Mouse (Mus musculus): ENCODE results near the gene Phrf1. TPM values are rescaled to one million over a fixed set of nuclear protein-coding genes. Genes with fewer than 3 reads are reported as not detected.

Gene Phrf1
- polyA plus RNA-seq, 1 experiment from 2014 or later = 24.7 TPM

GRCm38 (mm10) chr7:141219558-141220099 lies 9.0 kb upstream of the Phrf1 start:
- no peak overlapping the region for H3K4me3 ChIP-seq (ENCODE audit: low read depth, low read length)
- H3K27ac ChIP-seq (ENCODE audit: low read depth, low read length) = peak overlapping the region; percentile 35; the same call in 1 of the 2 replicates
- peaks cover 25% of the 10 kb centered on the region for H3K4me1 ChIP-seq (replicated peaks; ENCODE audit: control insufficient read depth, insufficient read depth, low read length)
- no peak for TF ChIP-seq CTCF (IDR thresholded peaks at IDR 0.05; ENCODE audit: low read depth)
- ATAC-seq = no peak
- H3K36me3 ChIP-seq (ENCODE audit: control insufficient read depth, insufficient read depth) = peaks cover 12% of the 10 kb centered on the region; the same call in 1 of the 2 replicates
- H3K9ac ChIP-seq (ENCODE audit: low read depth, low read length) = 0 out of 2 replicates have a peak overlapping the region, but pooled peaks have one; percentile 18
- WGBS = 37% methylated on average over 1 of the region's 1 CpGs
- H3K9me3 ChIP-seq (ENCODE audit: control insufficient read depth) = no peaks in the 10 kb centered on the region
- no peak overlapping the region for H3K4me2 ChIP-seq (replicated peaks; ENCODE audit: low read depth)
- H3K27me3 ChIP-seq (replicated peaks; ENCODE audit: control insufficient read depth, insufficient read depth, low read length) = no peaks in the 10 kb centered on the region

DNA sequence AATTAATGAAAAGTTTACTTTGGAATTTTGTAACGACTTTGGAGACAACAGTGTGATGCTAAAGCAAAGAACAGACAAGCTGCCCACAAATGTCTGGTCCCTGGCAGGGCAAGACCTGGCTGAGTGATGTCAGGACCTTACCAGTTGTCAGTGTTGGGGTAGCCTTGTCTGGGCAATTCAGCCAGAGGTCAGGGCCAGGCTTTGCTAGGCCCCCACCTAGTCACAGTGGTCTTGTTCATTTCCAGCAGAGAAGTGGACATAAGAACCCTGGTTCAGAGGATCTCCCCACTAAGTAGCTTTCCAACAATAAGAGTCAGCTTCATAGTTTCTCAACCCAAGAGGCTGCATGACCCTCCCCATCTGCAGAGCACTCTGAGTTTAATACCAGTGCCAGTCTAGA lies 8.2 kb upstream of the Phrf1 start:
- Histone ChIP-seq H3K9me3 (ENCODE audit: control insufficient read depth) (no peaks in the 10 kb centered on the region), H3K36me3 (ENCODE audit: control insufficient read depth, insufficient read depth) (peaks cover 12% of the 10 kb centered on the region; the same call in 1 of the 2 replicates), H3K4me1 (replicated peaks; ENCODE audit: control insufficient read depth, insufficient read depth, low read length) (peaks cover 25% of the 10 kb centered on the region), H3K4me3 (ENCODE audit: low read depth, low read length) (no peak overlapping the region), H3K27me3 (replicated peaks; ENCODE audit: control insufficient read depth, insufficient read depth, low read length) (no peaks in the 10 kb centered on the region), H3K4me2 (replicated peaks; ENCODE audit: low read depth) (peak overlapping the region; percentile 94), H3K9ac (ENCODE audit: low read depth, low read length) (no peak overlapping the region), H3K27ac (ENCODE audit: low read depth, low read length) (no peak overlapping the region)
- 66% methylated on average over 1 of the region's 1 CpGs for WGBS
- ATAC-seq = no peak
- no peak for TF ChIP-seq CTCF (IDR thresholded peaks at IDR 0.05; ENCODE audit: low read depth)

GRCm38 (mm10) chr7:141221249-141222125 lies 7.1 kb upstream of the Phrf1 start:
- TF ChIP-seq CTCF (IDR thresholded peaks at IDR 0.05; ENCODE audit: low read depth) = peak; percentile 62
- no peaks in the 10 kb centered on the region for H3K27me3 ChIP-seq (replicated peaks; ENCODE audit: control insufficient read depth, insufficient read depth, low read length)
- peaks cover 12% of the 10 kb centered on the region; the same call in 1 of the 2 replicates for H3K36me3 ChIP-seq (ENCODE audit: control insufficient read depth, insufficient read depth)
- H3K9ac ChIP-seq (ENCODE audit: low read depth, low read length) = peak overlapping the region; percentile 62
- no peaks in the 10 kb centered on the region for H3K9me3 ChIP-seq (ENCODE audit: control insufficient read depth)
- H3K4me2 ChIP-seq (replicated peaks; ENCODE audit: low read depth) = peak overlapping the region; percentile 94
- peak overlapping the region; percentile 37 for H3K27ac ChIP-seq (ENCODE audit: low read depth, low read length)
- ATAC-seq = peak; percentile 96
- H3K4me3 ChIP-seq (ENCODE audit: low read depth, low read length) = peak overlapping the region; percentile 53
- WGBS = 3% methylated on average over 44 of the region's 44 CpGs
- H3K4me1 ChIP-seq (replicated peaks; ENCODE audit: control insufficient read depth, insufficient read depth, low read length) = peaks cover 25% of the 10 kb centered on the region

DNA sequence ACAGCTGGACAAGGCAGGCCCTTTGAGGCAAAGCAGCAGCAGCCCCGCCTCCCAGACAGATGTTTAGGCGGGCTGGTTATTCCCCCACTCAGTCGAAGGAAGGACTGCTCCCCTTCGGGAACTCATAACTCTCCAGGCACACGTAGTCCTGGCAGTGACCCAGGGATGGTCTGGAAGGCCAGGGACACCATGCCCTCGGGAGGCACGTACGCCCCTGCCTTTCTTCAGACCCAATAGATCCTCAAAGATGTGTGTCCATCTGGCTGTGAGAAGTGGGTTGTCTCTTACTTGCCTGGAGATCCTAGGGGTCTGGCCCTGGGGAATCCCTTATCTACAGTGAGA lies 6.5 kb upstream of the Phrf1 start:
- peak overlapping the region; percentile 53; the same call in 1 of the 2 replicates for H3K4me3 ChIP-seq (ENCODE audit: low read depth, low read length)
- peak overlapping the region; percentile 37 for H3K27ac ChIP-seq (ENCODE audit: low read depth, low read length)
- TF ChIP-seq CTCF (IDR thresholded peaks at IDR 0.05; ENCODE audit: low read depth) = no peak
- H3K36me3 ChIP-seq (ENCODE audit: control insufficient read depth, insufficient read depth) = peaks cover 8% of the 10 kb centered on the region; the same call in 1 of the 2 replicates
- ATAC-seq = no peak
- H3K4me2 ChIP-seq (replicated peaks; ENCODE audit: low read depth) = peak overlapping the region; percentile 94
- H3K9me3 ChIP-seq (ENCODE audit: control insufficient read depth) = no peaks in the 10 kb centered on the region
- H3K27me3 ChIP-seq (replicated peaks; ENCODE audit: control insufficient read depth, insufficient read depth, low read length) = no peaks in the 10 kb centered on the region
- 5% methylated on average over 8 of the region's 8 CpGs for WGBS
- H3K9ac ChIP-seq (ENCODE audit: low read depth, low read length) = no peak overlapping the region
- H3K4me1 ChIP-seq (replicated peaks; ENCODE audit: control insufficient read depth, insufficient read depth, low read length) = peaks cover 21% of the 10 kb centered on the region

DNA sequence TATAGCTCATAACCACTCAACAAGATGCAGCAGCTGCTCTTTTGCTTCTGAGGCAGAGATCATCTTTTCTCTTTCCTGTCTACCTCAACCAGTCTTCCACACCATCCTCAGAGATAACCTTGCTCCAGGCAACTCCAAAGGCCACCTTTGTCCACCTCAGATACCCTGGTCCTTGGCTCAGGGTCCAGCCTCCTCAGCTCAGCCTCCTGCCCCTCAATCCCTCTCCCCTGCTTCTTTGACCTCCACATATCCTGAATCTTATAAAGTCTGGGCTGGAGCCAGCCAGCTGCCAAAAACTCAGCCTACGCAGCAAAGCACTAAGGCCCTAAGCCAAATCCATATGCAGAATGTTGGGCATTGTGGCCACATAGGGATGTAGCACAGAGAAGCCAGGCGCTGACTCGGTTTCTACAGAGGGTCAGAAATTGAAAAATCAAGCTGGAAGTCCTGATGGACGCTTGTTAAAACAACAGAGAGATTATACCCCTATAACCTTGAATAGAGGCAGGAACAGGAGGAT lies 5.8 kb upstream of the Phrf1 start:
- Histone ChIP-seq H3K9me3 (ENCODE audit: control insufficient read depth) (no peaks in the 10 kb centered on the region), H3K27ac (ENCODE audit: low read depth, low read length) (0 out of 2 replicates have a peak overlapping the region, but pooled peaks have one; percentile 37), H3K9ac (ENCODE audit: low read depth, low read length) (no peak overlapping the region), H3K4me2 (replicated peaks; ENCODE audit: low read depth) (peak overlapping the region; percentile 94; the same call in 1 of the 2 replicates), H3K27me3 (replicated peaks; ENCODE audit: control insufficient read depth, insufficient read depth, low read length) (no peaks in the 10 kb centered on the region), H3K4me3 (ENCODE audit: low read depth, low read length) (no peak overlapping the region), H3K36me3 (ENCODE audit: control insufficient read depth, insufficient read depth) (peaks cover 2% of the 10 kb centered on the region; the same call in 1 of the 2 replicates), H3K4me1 (replicated peaks; ENCODE audit: control insufficient read depth, insufficient read depth, low read length) (peaks cover 16% of the 10 kb centered on the region)
- no peak for ATAC-seq
- no peak for TF ChIP-seq CTCF (IDR thresholded peaks at IDR 0.05; ENCODE audit: low read depth)
- WGBS = 88% methylated on average over 4 of the region's 4 CpGs

DNA sequence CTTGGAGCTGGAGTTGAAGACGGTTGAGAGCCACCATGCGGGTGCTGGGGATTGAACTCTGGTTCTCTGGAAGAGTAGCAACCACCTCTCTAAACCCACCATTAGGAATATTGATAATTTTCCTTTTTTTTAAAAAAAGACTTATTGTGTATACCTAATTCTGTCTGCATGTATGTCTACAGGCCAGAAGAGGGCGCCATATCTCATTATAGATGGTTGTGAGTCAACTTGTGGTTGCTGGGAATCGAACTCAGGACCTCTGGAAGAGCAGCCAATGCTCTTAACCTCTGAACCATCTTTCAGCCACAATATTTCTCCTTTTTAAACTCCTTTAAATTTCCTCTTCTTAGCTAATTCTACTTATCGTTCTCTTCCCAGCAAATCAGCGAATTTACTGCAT lies 2.0 kb upstream of the Phrf1 start:
- H3K36me3 ChIP-seq (ENCODE audit: control insufficient read depth, insufficient read depth) = peaks cover 8% of the 10 kb centered on the region; the same call in 1 of the 2 replicates
- no peak for ATAC-seq
- no peak overlapping the region for H3K27ac ChIP-seq (ENCODE audit: low read depth, low read length)
- no peak overlapping the region for H3K4me2 ChIP-seq (replicated peaks; ENCODE audit: low read depth)
- no peak overlapping the region for H3K4me3 ChIP-seq (ENCODE audit: low read depth, low read length)
- no peaks in the 10 kb centered on the region for H3K27me3 ChIP-seq (replicated peaks; ENCODE audit: control insufficient read depth, insufficient read depth, low read length)
- H3K9ac ChIP-seq (ENCODE audit: low read depth, low read length) = no peak overlapping the region
- TF ChIP-seq CTCF (IDR thresholded peaks at IDR 0.05; ENCODE audit: low read depth) = no peak
- 86% methylated on average over 6 of the region's 6 CpGs for WGBS
- peaks cover 5% of the 10 kb centered on the region; the same call in 1 of the 2 replicates for H3K4me1 ChIP-seq (replicated peaks; ENCODE audit: control insufficient read depth, insufficient read depth, low read length)
- no peaks in the 10 kb centered on the region for H3K9me3 ChIP-seq (ENCODE audit: control insufficient read depth)

Measured in intestine, postnatal 0 days (tissue).